8 mouse cellular contexts compared by ENCODE assay signal in the genomic region with DNA sequence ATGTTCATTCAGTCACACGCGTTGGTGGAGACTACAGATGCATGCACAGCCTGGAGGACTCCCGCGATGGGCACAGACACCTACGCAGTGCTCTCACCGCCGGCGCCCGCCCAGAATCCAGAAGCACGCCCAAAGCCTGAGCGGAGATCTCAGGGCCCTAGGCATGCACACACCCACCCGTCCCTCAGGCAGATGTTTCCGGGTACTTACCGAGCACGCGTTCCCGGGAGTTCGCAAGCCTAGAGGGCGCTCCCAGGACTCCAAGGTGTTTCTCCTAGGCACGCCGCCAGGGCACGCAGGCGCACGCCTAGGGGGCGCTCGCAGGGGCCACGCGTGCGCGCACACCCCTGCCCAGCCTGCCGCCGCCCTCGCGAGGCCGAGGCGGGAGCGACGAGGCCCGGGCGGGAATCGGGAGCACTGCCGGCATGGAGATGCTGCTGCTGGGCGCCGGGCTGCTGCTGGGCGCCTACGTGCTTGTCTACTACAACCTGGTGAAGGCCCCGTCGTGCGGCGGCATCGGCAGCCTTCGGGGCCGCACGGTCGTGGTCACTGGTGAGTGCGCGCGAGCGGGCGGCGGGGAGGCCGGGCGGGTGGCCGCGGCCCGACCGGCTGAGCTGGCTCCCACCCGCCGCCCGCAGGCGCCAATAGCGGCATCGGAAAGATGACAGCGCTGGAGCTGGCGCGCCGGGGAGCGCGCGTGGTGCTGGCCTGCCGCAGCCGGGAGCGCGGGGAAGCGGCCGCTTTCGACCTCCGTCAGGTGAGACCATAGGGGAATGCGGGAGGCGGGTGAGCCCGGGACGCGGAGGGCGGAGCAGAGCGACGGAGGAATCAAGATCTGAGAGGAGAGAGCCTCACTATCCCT. TPM values are rescaled to one million over a fixed set of nuclear protein-coding genes. Genes with fewer than 3 reads are reported as not detected.
DNase-seq lines count a peak whose midpoint lies in the region; ATAC-seq and TF ChIP-seq lines count a peak whose summit lies in the region.

A gene (plus strand): TSS at position 334 of the 862 bp plus-strand sequence.

- TF ChIP-seq CTCF in cortical plate, adult 2 months (IDR thresholded peaks at IDR 0.05; ENCODE audit: extremely low read depth, insufficient read depth, low read length), result peak; percentile 39; the same call in 1 of the 2 replicates

- intact Hi-C loops in left cerebral cortex, postnatal 10 days (cut with DNase I), result no loop called here

- peaks cover 2% of the 10 kb centered on the region; the same call in 1 of the 2 replicates for H3K4me1 ChIP-seq in cortical plate, adult 2 months (ENCODE audit: control insufficient read depth, insufficient read depth, low read length)

- DNase-seq in gastrocnemius, postnatal 10 days, result peak; percentile 90
- DNase-seq in left cerebral cortex, postnatal 10 days (ENCODE audit: extremely low spot score in 1 of 2, low spot score in 2 of 2), result peak; percentile 85 to 93
- peak; percentile 87 for DNase-seq in right cerebral cortex, postnatal 25 days
- DNase-seq in urinary bladder, postnatal 4 days (ENCODE audit: low spot score in 2 of 2), result peak; percentile 91

- no peak for TF ChIP-seq POLR2A in cortical plate, adult 2 months (IDR thresholded peaks at IDR 0.05; ENCODE audit: extremely low read depth, insufficient read depth, low read length)

- ATAC-seq in activated CD4-positive, CD25-positive, alpha-beta regulatory T cell, adult 4 months, result peak; percentile 78
- ATAC-seq in inflammation-experienced regulatory T-cells, adult 6 months, result peak; percentile 88
- peak; percentile 92 for ATAC-seq in megakaryocyte-erythroid progenitor cell, adult 5-6 weeks (replicated peaks; ENCODE audit: low FRiP score, low TSS enrichment, poor library complexity, severe bottlenecking)

- H3K4me3 ChIP-seq in cortical plate, adult 2 months (ENCODE audit: insufficient read depth, low read length), result peak within 1 kb of the TSS; percentile 65

- 0 out of 2 replicates have a peak within 1 kb of the TSS, but pooled peaks have one; percentile 5 for H3K27ac ChIP-seq in cortical plate, adult 2 months (ENCODE audit: insufficient read depth, low read length)

RNA-seq across cellular contexts. Expression of the gene that starts here (rescaled TPM):
- 1 to 10 TPM; 1.3 to 2.4 TPM for polyA plus RNA-seq in activated CD4-positive, CD25-positive, alpha-beta regulatory T cell, adult 4 months (2017; shearing (Covaris generic))
- polyA plus RNA-seq in cortical plate, adult 2 months (2012; rRNA removed), result 5.7 and 7.1 TPM in 2 replicates
- 1 to 10 TPM; 3.0 to 4.3 TPM for total RNA-seq in gastrocnemius, postnatal 10 days (2021)
- 1 to 10 TPM in 2 of 3 experiments, under 1 TPM in 1; 0.94 to 1.8 (median 1.7) TPM for polyA plus RNA-seq in inflammation-experienced regulatory T-cells, adult 6 months (2017; shearing (Covaris generic))
- 10 to 100 TPM; 22.6 to 24.6 TPM for total RNA-seq in left cerebral cortex, postnatal 10 days (2021)
- total RNA-seq in megakaryocyte-erythroid progenitor cell, adult 5-6 weeks (2014; fragmentation: Nextera tagmentation), result 11.8 and 14.4 TPM in 2 replicates
- total RNA-seq in megakaryocyte-erythroid progenitor cell, adult 5-6 weeks (2017), result 9.7 and 14.2 TPM in 2 replicates

Comparison
In these comparisons a context has a peak if more than half of its experiments do, and no peak if none do; other contexts are left out.
1. Peak in every context shown above with its lines: DNase-seq, ATAC-seq, H3K4me3 ChIP-seq and H3K27ac ChIP-seq.